Mouse (Mus musculus) kidney, embryonic 14.5 days (tissue): ENCODE measurements around the gene Camkv. TPM values are rescaled to one million over a fixed set of nuclear protein-coding genes. Genes with fewer than 3 reads are reported as not detected.
A peak's percentile ranks its signal among the peaks of the same experiment; 100 is the strongest.

ENCODE experiments used
- ATAC-seq: fragments of 200-750 bp; cut with Nextera tagmentation; 2 replicates; pipeline ENCODE4 v1.8.0; 2017; ENCODE audit warnings: moderate number of reproducible peaks, mild to moderate bottlenecking, moderate TSS enrichment, moderate library complexity; ENCODE audit not compliant: low FRiP score, low TSS enrichment
- H3K27ac ChIP-seq: fragments of 300-500 bp; sonication (generic); 2 replicates; pipeline ENCODE4 v1.5.1; 2014; ENCODE audit warnings: low read depth, mild to moderate bottlenecking, low read length, moderate library complexity, mixed read lengths
- H3K27me3 ChIP-seq: fragments of 300-500 bp; sonication (generic); 2 replicates; pipeline ENCODE4 v1.6.1; 2014; ENCODE audit warnings: mild to moderate bottlenecking, low read length; ENCODE audit not compliant: control insufficient read depth, insufficient read depth
- H3K36me3 ChIP-seq: fragments of 300-500 bp; sonication (generic); 2 replicates; pipeline ENCODE4 v1.6.1; 2014; ENCODE audit warnings: low read length, mixed read lengths; ENCODE audit not compliant: control insufficient read depth, insufficient read depth
- H3K4me1 ChIP-seq: fragments of 300-500 bp; sonication (generic); 2 replicates; pipeline ENCODE4 v1.6.1; 2014; ENCODE audit warnings: low read length, mixed read lengths; ENCODE audit not compliant: control insufficient read depth, insufficient read depth
- H3K4me2 ChIP-seq: fragments of 300-500 bp; sonication (generic); replicated peaks from 2 replicates; pipeline ENCODE4 v1.6.1; 2014; ENCODE audit warnings: low read depth, mild to moderate bottlenecking, low read length
- H3K4me3 ChIP-seq: fragments of 300-500 bp; sonication (generic); 2 replicates; pipeline ENCODE4 v1.5.1; 2014; ENCODE audit warnings: mild to moderate bottlenecking, low read length
- H3K9ac ChIP-seq: fragments of 300-500 bp; sonication (generic); 2 replicates; pipeline ENCODE4 v1.6.1; 2014; ENCODE audit warnings: low read depth, mild to moderate bottlenecking, low read length, moderate library complexity
- H3K9me3 ChIP-seq: fragments of 300-500 bp; sonication (generic); 2 replicates; pipeline ENCODE4 v1.6.1; 2016; ENCODE audit warnings: low read length; ENCODE audit not compliant: control insufficient read depth
- WGBS: fragments of 180-500 bp; shearing (Covaris S2); extraction: QIAGEN DNeasy Blood & Tissue Kit; methylation state at CpG from one replicate; pipeline ENCODE4 v1.1.7; 2014; 5-methylcytosine and 5-hydroxymethylcytosine counted together
- polyA plus RNA-seq: library from polyadenylated mRNA; unstranded; fragments of >200 nt; fragmentation: Nextera tagmentation; extraction: Ambion mirVana; gene quantifications from 2 replicates; pipeline ENCODE4 v1.2.1, GENCODE M21; 2014

The Camkv gene
- polyA plus RNA-seq, 1 experiment from 2014 or later, result 0.79 TPM

- H3K4me3 ChIP-seq, result no peak overlapping the region
- H3K4me2 ChIP-seq, result no peak overlapping the region
- H3K36me3 ChIP-seq, result no peaks in the 10 kb centered on the region
- peaks cover 10% of the 10 kb centered on the region; the same call in 1 of the 2 replicates for H3K4me1 ChIP-seq
- peak; percentile 36; the same call in 1 of the 2 replicates for ATAC-seq
- H3K27me3 ChIP-seq, result no peaks in the 10 kb centered on the region
- H3K27ac ChIP-seq, result no peak overlapping the region
- no peak overlapping the region for H3K9ac ChIP-seq
- 35% methylated on average over 13 of the region's 13 CpGs for WGBS
- no peaks in the 10 kb centered on the region for H3K9me3 ChIP-seq
These were observed 17.4 kb upstream of the Camkv start for GRCm38 (mm10) chr9:107917895-107918608.

- no peaks in the 10 kb centered on the region for H3K9me3 ChIP-seq
- no peaks in the 10 kb centered on the region for H3K36me3 ChIP-seq
- no peaks in the 10 kb centered on the region for H3K27me3 ChIP-seq
- H3K9ac ChIP-seq, result no peak overlapping the region
- ATAC-seq, result no peak
- no peak overlapping the region for H3K4me2 ChIP-seq
- no peak overlapping the region for H3K4me3 ChIP-seq
- H3K27ac ChIP-seq, result no peak overlapping the region
- WGBS, result 86% methylated on average over 6 of the region's 6 CpGs
- H3K4me1 ChIP-seq, result peaks cover 10% of the 10 kb centered on the region; the same call in 1 of the 2 replicates
These were observed 16.6 kb upstream of the Camkv start for GRCm38 (mm10) chr9:107918884-107919283.

GRCm38 (mm10) chr9:107919441-107919840 is 16.0 kb upstream of the Camkv start:
- WGBS, result 88% methylated on average over 5 of the region's 5 CpGs
- Histone ChIP-seq H3K27ac (no peak overlapping the region), H3K9me3 (no peaks in the 10 kb centered on the region), H3K9ac (no peak overlapping the region), H3K4me1 (peaks cover 10% of the 10 kb centered on the region; the same call in 1 of the 2 replicates), H3K27me3 (no peaks in the 10 kb centered on the region), H3K4me3 (no peak overlapping the region), H3K36me3 (no peaks in the 10 kb centered on the region), H3K4me2 (no peak overlapping the region)
- no peak for ATAC-seq

- WGBS, result 43% methylated on average over 7 of the region's 7 CpGs
- H3K27me3 ChIP-seq, result no peaks in the 10 kb centered on the region
- no peak overlapping the region for H3K4me2 ChIP-seq
- 0 out of 2 replicates have a peak, but pooled peaks have one; percentile 56 for ATAC-seq
- H3K36me3 ChIP-seq, result no peaks in the 10 kb centered on the region
- no peak overlapping the region for H3K4me3 ChIP-seq
- no peaks in the 10 kb centered on the region for H3K9me3 ChIP-seq
- no peak overlapping the region for H3K9ac ChIP-seq
- H3K27ac ChIP-seq, result no peak overlapping the region
- H3K4me1 ChIP-seq, result 0 out of 2 replicates have a peak, but pooled peaks cover 4% of the 10 kb centered on the region
These were observed 12.5 kb upstream of the Camkv start for GRCm38 (mm10) chr9:107923021-107923420.

GRCm38 (mm10) chr9:107923956-107924355 is 11.5 kb upstream of the Camkv start:
- Histone ChIP-seq H3K9me3 (no peaks in the 10 kb centered on the region), H3K4me3 (no peak overlapping the region), H3K4me2 (no peak overlapping the region), H3K9ac (no peak overlapping the region), H3K27ac (no peak overlapping the region), H3K36me3 (no peaks in the 10 kb centered on the region), H3K27me3 (no peaks in the 10 kb centered on the region), H3K4me1 (no peaks in the 10 kb centered on the region)
- no peak for ATAC-seq
- WGBS, result 55% methylated on average over 6 of the region's 6 CpGs

- Histone ChIP-seq H3K4me1 (no peaks in the 10 kb centered on the region), H3K27ac (no peak overlapping the region), H3K4me2 (no peak overlapping the region), H3K4me3 (no peak overlapping the region), H3K27me3 (no peaks in the 10 kb centered on the region), H3K36me3 (no peaks in the 10 kb centered on the region), H3K9me3 (no peaks in the 10 kb centered on the region), H3K9ac (no peak overlapping the region)
- 37% methylated on average over 3 of the region's 3 CpGs for WGBS
- ATAC-seq, result no peak
These were observed 10.2 kb upstream of the Camkv start for GRCm38 (mm10) chr9:107925251-107925650.

- Histone ChIP-seq H3K36me3 (no peaks in the 10 kb centered on the region), H3K4me1 (no peaks in the 10 kb centered on the region), H3K9me3 (no peaks in the 10 kb centered on the region), H3K4me2 (no peak overlapping the region), H3K4me3 (no peak overlapping the region), H3K27ac (no peak overlapping the region), H3K27me3 (no peaks in the 10 kb centered on the region), H3K9ac (no peak overlapping the region)
- ATAC-seq, result no peak
- 42% methylated on average over 9 of the region's 9 CpGs for WGBS
These were observed 8.5 kb upstream of the Camkv start for GRCm38 (mm10) chr9:107926920-107927420.

- ATAC-seq, result no peak
- WGBS, result 76% methylated on average over 5 of the region's 5 CpGs
- Histone ChIP-seq H3K4me3 (no peak overlapping the region), H3K4me1 (no peaks in the 10 kb centered on the region), H3K9me3 (no peaks in the 10 kb centered on the region), H3K9ac (no peak overlapping the region), H3K27me3 (no peaks in the 10 kb centered on the region), H3K4me2 (no peak overlapping the region), H3K27ac (0 out of 2 replicates have a peak overlapping the region, but pooled peaks have one; percentile 2), H3K36me3 (no peaks in the 10 kb centered on the region)
These were observed 7.7 kb upstream of the Camkv start for GRCm38 (mm10) chr9:107927749-107928148.

- Histone ChIP-seq H3K4me1 (no peaks in the 10 kb centered on the region), H3K27ac (0 out of 2 replicates have a peak within 1 kb of the TSS, but pooled peaks have one; percentile 2), H3K4me3 (no peak within 1 kb of the TSS), H3K4me2 (no peak within 1 kb of the TSS), H3K27me3 (no peaks in the 10 kb centered on the region), H3K36me3 (no peaks in the 10 kb centered on the region), H3K9ac (no peak within 1 kb of the TSS), H3K9me3 (no peaks in the 10 kb centered on the region)
- no peak for ATAC-seq
- WGBS, result 80% methylated on average over 3 of the region's 3 CpGs
These were observed 7.3 kb upstream of the Camkv start, which contains the start of gene Actl11 for GRCm38 (mm10) chr9:107928169-107928568. Gene Actl11, plus strand, starts transcription at chr9:107928469.
